Mouse (Mus musculus) thymus, adult 2 months (tissue): ENCODE data around the gene Dnajc7. TPM values are rescaled to one million over a fixed set of nuclear protein-coding genes. Genes with fewer than 3 reads are reported as not detected.

Source experiments
- DNase-seq: peaks from one replicate; pipeline ENCODE4 v3.0.0; 2021
- H3K27ac ChIP-seq: fragments of 200-500 bp; 2 replicates; pipeline ENCODE4 v1.5.1; 2012; ENCODE audit warnings: low read length, control low read depth; ENCODE audit not compliant: control insufficient read depth, insufficient read depth
- H3K27me3 ChIP-seq: fragments of 200-500 bp; 2 replicates; pipeline ENCODE4 v1.6.1; 2012; ENCODE audit warnings: mild to moderate bottlenecking, low read length, moderate library complexity, mixed read lengths; ENCODE audit not compliant: control insufficient read depth, insufficient read depth
- H3K36me3 ChIP-seq: fragments of 200-500 bp; 2 replicates; pipeline ENCODE4 v1.6.1; 2012; ENCODE audit warnings: mild to moderate bottlenecking, low read length, moderate library complexity; ENCODE audit not compliant: control insufficient read depth, insufficient read depth
- H3K4me1 ChIP-seq: fragments of 200-500 bp; replicated peaks from 2 replicates; pipeline ENCODE4 v1.6.1; 2012; ENCODE audit warnings: low read length; ENCODE audit not compliant: control insufficient read depth, insufficient read depth
- H3K4me3 ChIP-seq: fragments of 200-500 bp; 2 replicates; pipeline ENCODE4 v1.5.1; 2012; ENCODE audit warnings: mild to moderate bottlenecking, low read length, control low read depth, moderate library complexity; ENCODE audit not compliant: control insufficient read depth, insufficient read depth
- CTCF ChIP-seq: fragments of 200-500 bp; IDR thresholded peaks from 2 replicates; pipeline ENCODE4 v1.5.1; 2012; ENCODE audit warnings: mild to moderate bottlenecking, control low read depth, low read length, moderate library complexity, borderline replicate concordance; ENCODE audit not compliant: control insufficient read depth, poor library complexity, insufficient read depth; ENCODE audit errors: extremely low read depth
- POLR2A ChIP-seq: fragments of 200-500 bp; IDR thresholded peaks from 2 replicates; pipeline ENCODE4 v1.6.1; 2012; ENCODE audit warnings: mild to moderate bottlenecking, low read length, control low read depth, moderate library complexity; ENCODE audit not compliant: control insufficient read depth, poor library complexity, insufficient read depth; ENCODE audit errors: extremely low read depth
- WGBS: fragments of 180-500 bp; shearing (Covaris S2); methylation state at CpG from one replicate; pipeline ENCODE4 v1.1.7; 2018; 5-methylcytosine and 5-hydroxymethylcytosine counted together
- polyA plus RNA-seq: library from polyadenylated mRNA; depleted of rRNA; stranded (reverse); fragments of >200 nt; gene quantifications from 2 replicates; pipeline ENCODE4 v1.2.3, GENCODE M21; 2012

The Dnajc7 gene
- polyA plus RNA-seq, 1 experiment: 110 TPM

GRCm38 (mm10) chr11:100548141-100548540 lies 71.8 kb downstream of the Dnajc7 start:
- no peak for DNase-seq
- Histone ChIP-seq H3K4me1 (peaks cover 10% of the 10 kb centered on the region), H3K36me3 (no peaks in the 10 kb centered on the region), H3K27ac (no peak overlapping the region), H3K27me3 (no peaks in the 10 kb centered on the region), H3K4me3 (no peak overlapping the region)
- TF ChIP-seq CTCF (no peak), POLR2A (no peak)
- WGBS: 65% methylated on average over 6 of the region's 6 CpGs

- 93% methylated on average over 6 of the region's 6 CpGs for WGBS
- no peak overlapping the region for H3K27ac ChIP-seq
- peaks cover 10% of the 10 kb centered on the region for H3K4me1 ChIP-seq
- no peaks in the 10 kb centered on the region for H3K36me3 ChIP-seq
- H3K4me3 ChIP-seq: no peak overlapping the region
- TF ChIP-seq CTCF: no peak
- DNase-seq: no peak
- no peaks in the 10 kb centered on the region for H3K27me3 ChIP-seq
Measured at GRCm38 (mm10) chr11:100546955-100547354, 73.0 kb downstream of the Dnajc7 start.

- no peaks in the 10 kb centered on the region for H3K27me3 ChIP-seq
- H3K4me3 ChIP-seq: peak overlapping the region; percentile 33
- WGBS: 28% methylated on average over 7 of the region's 7 CpGs
- peaks cover 10% of the 10 kb centered on the region for H3K4me1 ChIP-seq
- H3K36me3 ChIP-seq: no peaks in the 10 kb centered on the region
- DNase-seq: no peak
- H3K27ac ChIP-seq: no peak overlapping the region
- no peak for TF ChIP-seq CTCF
- TF ChIP-seq POLR2A: no peak
Measured at GRCm38 (mm10) chr11:100545746-100546085, 74.3 kb downstream of the Dnajc7 start.

- WGBS: 13% methylated on average over 28 of the region's 28 CpGs
- TF ChIP-seq CTCF (peak; percentile 51; the same call in 1 of the 2 replicates), POLR2A (0 out of 2 replicates have a peak, but pooled peaks have one; percentile 24)
- no peaks in the 10 kb centered on the region for H3K36me3 ChIP-seq
Measured at GRCm38 (mm10) chr11:100544832-100545745, 74.9 kb downstream of the Dnajc7 start, which contains the start of gene Ttc25. Ttc25 (plus strand) TSS chr11:100545607.

GRCm38 (mm10) chr11:100541577-100541976 lies 78.4 kb downstream of the Dnajc7 start:
- H3K27ac ChIP-seq: no peak overlapping the region
- peaks cover 10% of the 10 kb centered on the region for H3K4me1 ChIP-seq
- WGBS: 93% methylated on average over 2 of the region's 2 CpGs
- no peak overlapping the region for H3K4me3 ChIP-seq
- H3K27me3 ChIP-seq: no peaks in the 10 kb centered on the region
- no peaks in the 10 kb centered on the region for H3K36me3 ChIP-seq
- no peak for DNase-seq
- TF ChIP-seq CTCF: no peak
- no peak for TF ChIP-seq POLR2A

More at GRCm38 (mm10) chr11:100544832-100545745, 74.9 kb downstream of the Dnajc7 start, which contains the start of gene Ttc25:
- H3K4me1 ChIP-seq: peaks cover 10% of the 10 kb centered on the region
- peak; percentile 77 for DNase-seq
- no peaks in the 10 kb centered on the region for H3K27me3 ChIP-seq
- H3K27ac ChIP-seq: no peak within 1 kb of the TSS
- H3K4me3 ChIP-seq: peak within 1 kb of the TSS; percentile 35

- H3K4me1 ChIP-seq: peaks cover 9% of the 10 kb centered on the region
- DNase-seq: no peak
- no peak overlapping the region for H3K27ac ChIP-seq
- WGBS: 69% methylated on average over 6 of the region's 6 CpGs
- H3K4me3 ChIP-seq: no peak overlapping the region
- H3K36me3 ChIP-seq: no peaks in the 10 kb centered on the region
- no peaks in the 10 kb centered on the region for H3K27me3 ChIP-seq
- TF ChIP-seq CTCF (no peak), POLR2A (no peak)
Measured at GRCm38 (mm10) chr11:100540966-100541365, 79.0 kb downstream of the Dnajc7 start.
